Mouse (Mus musculus) kidney, adult 18-20 months (tissue): ENCODE measurements around the gene Ap4b1.
"Not testable (repeated sequence)": the region's sequence is repeated elsewhere in the genome, so short reads cannot be mapped to it uniquely, and the experiment has no call there.

Experiments
- DNase-seq: peaks from one replicate; pipeline ENCODE4 v3.0.0; 2021

The Ap4b1 gene

DNA sequence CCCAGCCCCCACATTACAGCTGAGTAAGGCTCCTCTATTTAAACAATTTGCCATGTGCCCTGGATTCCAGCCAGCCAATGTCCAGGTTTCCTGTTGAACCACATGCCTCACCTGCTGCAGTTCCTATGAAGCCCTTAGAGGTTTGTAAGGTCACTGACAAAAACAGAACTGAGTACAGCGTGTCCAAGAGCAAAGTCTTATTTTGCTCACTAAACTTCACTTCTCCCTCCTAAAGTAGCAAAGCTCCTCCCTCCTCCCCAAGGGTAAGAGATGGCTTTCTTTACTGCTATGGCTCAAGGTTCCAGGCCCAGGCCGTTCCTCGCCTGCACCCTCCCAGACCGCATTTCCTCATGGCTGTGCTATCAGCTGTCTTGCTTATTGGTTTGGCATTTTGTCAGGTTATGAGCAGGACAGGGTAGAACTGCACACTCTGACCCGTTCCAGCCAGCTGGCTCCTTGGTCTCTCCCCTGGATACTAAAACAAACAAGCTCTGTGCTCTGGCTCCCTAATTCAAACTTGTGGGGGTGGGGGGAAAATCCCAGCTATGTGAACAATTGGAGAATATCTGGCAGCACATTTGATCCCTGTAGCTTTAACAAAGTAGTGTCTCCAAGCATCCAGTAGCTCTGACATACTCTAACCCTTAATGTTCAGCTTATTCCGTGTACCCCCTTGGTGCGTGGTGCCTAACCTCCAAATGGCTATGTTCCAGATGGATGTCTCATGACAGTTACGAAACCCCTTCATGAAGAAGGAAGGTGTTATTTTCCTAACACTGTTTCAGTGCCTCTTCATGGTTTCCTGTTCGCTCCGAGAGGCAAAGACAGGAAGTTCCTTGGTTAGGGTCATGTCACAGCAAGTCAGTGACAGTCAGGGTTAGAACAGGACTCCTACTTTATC lies 7.4 kb upstream of the Ap4b1 start:
- DNase-seq, result peak; percentile 87

DNA sequence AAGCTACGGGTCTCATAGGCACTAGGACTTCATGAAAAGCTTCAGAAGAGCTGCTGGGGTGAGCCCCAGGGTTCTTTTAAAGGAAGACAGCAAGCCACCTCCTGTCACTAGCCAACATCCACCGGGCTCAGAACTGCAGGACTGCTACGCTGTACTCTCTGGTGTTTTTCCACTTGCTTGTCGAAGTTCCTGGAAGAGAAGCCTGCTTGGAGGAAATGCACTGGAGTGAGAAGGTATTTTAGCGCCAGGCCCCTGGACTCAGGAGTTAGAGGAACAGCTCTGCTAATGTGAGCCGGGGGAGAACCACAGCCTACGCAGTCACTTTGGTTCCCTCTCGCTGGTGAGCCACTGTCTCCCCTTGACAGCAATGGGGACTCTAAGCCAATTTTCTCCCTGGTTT lies 6.5 kb upstream of the Ap4b1 start:
- DNase-seq, result peak; percentile 58

DNA sequence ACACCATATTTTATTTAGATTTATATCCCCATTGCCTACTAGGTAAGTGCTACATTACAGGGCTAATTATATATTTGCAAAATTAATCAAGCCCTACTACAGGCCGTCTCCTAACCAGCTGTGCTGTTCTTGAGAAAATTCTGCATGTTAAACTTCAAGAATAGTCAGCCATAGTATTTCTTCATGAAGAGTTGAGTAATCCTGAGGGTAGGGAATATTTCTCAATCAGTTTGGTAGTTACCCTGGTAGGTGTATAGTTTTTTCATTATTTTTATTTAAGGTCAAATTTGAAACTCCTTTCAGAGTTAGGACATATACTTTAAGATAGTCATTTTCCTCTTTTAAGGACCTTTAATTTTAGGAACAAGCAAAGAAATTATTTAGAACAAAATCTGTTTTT lies 3.6 kb upstream of the Ap4b1 start:
- no peak for DNase-seq

DNA sequence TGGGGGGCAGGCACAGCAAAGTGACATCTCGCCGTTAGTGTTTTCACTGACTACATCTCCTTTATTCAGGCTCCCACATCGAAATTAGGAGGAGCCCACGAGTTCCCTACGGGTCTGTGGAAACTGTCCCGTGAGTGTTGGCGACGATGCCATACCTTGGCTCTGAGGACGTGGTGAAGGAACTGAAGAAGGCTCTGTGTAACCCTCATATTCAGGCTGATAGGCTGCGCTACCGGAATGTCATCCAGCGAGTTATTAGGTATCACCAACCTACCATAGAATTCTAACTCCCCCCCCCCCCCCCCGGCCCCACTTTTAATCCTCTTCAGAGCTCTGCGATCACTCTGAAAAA lies 455 bp downstream of the Ap4b1 start:
- DNase-seq, result no peak

DNA sequence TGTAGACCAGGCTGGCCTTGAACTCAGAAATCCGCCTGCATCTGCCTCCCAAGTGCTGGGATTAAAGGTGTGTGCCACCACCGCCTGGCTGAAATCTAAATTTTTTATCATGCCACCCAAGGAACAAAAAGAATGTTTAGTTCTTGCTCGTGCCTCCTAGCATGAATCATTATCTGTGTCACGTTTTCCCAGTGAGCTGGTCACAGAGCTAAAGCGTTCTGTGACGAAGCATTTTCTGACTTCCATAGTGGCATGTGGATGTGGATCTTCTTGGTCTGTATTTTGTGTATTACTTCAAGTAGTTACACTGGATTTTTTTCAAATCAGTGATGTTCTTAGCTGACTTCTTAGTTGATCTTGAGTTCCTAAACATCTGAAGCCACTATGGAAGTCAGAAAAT lies 1.6 kb downstream of the Ap4b1 start:
- DNase-seq, result no peak

DNA sequence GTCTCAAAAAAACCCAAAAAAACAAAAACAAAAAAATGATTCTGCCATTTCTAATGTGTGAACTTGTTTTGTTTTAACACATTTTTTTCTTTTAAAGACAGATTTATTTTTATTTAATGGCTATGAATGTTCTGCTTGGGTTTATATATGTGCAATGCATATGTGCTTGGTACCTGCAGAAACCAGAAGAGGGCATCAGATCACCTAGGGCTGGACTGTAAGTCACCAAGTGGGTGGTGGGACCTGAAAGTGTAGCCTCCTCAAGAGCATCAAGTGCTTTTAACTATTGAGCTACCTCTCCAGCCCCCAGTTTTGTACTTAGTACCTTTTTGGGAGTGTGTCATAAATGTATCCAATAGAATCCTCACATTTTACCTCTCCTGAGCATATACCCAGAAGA lies 18.2 kb downstream of the Ap4b1 start:
- no peak for DNase-seq

DNA sequence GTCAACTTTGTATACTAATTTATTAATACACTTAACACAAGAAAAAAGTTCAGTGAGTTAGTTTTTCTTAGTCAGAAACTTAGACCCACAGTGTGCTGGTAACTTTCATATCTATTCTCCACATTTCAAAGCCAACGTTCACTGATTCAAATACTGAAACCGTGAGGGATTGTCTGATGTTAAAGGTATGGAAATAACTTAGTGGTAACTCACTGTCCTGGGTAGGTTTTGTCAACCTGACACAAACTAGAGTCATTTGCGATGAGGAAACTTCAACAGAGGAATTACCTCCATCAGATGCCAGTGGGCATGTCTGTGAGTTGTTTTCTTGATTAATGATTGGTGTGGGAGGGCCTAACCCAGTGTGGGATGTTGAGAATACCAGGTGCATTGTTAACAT lies 19.7 kb downstream of the Ap4b1 start:
- DNase-seq, result no peak

DNA sequence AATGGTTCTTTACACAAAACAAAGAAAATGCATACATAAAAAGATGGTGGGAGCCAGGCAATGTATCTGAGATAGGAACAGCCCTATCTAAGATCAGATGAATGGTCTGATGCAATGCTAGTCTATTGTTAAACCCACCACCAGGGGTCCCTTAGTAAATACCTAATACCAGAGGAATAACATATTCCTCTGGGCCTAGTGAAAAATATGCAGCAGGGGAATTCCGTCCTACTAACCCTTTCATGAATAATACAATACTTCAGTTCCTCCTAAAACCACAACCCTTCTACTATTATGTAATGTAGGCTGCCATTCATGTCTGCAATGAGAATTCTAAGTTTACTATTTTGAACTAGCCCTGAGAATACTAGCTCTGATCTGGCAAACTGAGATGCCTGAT lies 21.4 kb downstream of the Ap4b1 start:
- not testable (repeated sequence) for DNase-seq

DNA sequence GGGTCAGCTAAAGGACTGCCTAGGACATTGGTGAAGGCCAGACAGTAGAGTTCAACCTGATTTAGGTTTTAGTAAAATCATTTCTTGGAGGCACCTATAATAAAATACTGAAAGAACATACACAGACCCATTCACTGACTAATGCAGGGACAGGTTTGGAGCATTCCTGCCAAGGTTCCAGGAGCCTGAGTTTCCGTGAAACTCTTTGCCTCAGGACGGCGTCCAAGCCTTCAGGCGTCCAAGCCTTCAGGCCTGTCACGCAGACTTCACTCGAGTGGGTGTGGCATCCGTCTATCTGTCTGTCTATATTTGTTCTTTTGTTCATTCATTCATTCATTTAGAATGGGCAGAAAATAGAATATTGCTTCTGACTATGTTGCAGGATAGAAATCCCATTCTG lies 21.8 kb downstream of the Ap4b1 start:
- DNase-seq, result no peak

DNA sequence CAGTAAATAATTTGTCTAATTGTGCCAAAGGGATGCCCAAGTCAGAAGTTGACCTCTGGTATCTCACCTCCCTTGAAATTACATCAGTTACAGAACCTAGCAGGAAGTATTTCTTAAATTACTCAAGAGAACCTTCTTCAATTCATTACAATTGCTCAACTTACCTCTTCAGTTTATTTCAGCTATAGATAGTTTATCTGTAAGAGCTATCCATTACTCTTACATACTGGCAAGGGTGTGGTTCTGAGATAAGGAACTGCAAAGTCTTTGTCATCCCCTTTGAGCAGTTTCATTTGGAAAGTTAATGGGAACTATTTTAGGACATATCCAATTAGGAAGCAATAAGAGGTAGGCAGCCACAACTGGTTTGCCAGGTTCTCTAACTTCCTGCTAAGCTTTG lies 23.1 kb downstream of the Ap4b1 start, which contains the start of gene Bcl2l15:
Gene Bcl2l15 (plus strand): TSS at position 176 of the 400 bp plus-strand sequence.
- no peak for DNase-seq

DNA sequence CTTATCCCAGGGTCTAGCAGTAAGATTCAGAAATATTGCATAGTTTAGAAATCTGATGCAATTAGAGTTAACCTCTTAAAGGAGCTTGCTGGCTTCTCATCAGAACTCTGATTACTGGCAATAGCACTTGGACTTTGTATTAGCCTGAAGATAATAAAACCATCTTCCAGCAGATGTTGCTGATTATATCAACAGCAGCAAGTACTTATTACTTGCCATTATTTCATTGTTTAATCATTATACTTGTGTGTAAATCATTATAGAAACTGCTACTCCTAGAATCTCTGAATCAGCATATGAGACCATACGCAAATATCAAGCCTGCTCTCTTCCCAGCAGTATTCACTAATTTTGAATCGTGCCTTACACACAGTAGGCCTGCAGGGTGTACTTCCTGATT lies 24.7 kb downstream of the Ap4b1 start:
- no peak for DNase-seq

DNA sequence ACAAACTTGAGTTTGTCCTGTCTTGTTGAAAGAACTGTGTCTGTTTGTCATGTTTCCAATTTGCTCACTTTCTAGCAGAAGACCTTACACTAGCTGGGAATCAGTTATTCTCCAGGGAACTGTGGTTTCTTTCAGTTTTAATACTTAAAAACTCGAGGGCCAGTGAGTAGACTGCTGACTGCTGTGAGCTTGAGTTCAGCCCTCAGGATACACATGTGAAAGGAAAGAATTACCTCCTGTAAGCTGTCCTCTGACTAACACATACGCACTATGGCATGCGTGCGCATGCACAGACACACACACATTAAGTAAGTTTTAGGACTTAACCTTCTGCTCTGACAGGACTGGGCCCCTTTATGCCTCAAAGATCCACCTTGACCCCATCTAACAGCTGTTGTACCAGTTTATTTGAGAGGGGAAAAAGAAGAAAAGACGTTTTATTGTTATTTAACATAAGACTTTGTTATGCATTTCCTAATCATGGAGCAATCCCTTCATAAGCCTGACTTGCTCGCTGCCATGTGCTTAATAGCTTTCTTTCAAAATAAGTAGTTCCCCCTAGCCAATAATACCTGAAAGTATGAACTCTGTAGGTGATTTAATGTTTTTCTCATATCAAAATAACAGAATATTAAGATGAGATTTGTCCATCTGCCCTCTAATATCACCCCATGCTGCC lies 26.1 kb downstream of the Ap4b1 start:
- DNase-seq, result no peak

DNA sequence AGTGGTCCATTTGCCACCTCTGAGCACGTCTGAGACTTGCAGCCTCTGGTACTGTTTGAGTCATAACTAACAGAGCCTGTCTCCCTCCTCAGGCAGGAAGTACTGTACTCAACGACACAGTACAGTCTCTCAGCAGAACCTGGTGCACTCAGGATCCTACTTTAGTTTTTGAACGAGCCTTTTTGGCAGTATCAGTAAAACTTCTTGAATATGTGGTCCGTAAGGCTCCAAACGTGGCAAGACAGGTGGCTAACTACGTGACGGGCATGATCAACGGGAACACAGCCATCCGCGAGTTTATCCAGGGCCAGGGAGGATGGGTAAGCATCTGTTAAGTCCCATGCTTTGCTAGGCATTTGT lies 26.6 kb downstream of the Ap4b1 start:
- DNase-seq, result no peak

DNA sequence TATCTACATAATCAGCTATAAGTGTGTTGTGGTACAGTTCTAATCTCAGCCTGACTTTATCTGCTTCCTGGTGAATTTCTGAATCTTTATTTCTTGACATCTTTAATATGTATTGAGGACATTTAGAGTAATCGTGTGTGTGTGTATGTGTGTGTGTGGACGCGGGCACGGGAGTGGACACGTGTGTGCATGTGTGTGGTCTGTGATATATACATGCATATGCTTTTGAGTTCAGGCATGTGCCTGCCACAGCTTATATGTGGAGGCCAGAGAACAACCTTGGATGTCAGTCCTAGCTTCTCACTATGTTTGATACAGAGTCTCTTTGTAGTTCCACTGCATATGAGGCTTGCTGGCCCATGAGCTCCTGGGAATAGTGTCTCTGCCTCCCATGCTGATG lies 27.1 kb downstream of the Ap4b1 start:
- DNase-seq, result no peak

DNA sequence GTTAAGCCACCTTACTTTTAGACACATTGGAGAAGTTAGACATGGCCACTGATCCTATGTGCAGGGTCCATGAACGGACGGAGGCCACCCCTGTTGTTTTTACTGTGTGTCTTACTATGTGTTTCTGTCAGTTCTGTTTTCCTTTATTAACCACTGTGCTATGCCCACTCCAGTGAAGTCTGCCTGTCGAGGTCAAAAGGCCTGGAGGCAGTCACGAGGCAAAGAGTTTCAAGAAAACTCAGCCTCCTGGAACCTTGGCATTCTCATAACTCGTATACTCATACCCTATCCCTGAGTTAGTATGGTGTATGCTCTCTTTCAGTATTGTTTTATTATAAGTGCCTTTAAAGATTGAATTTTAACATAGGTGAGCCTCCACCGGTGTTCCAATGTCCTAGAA lies 30.4 kb downstream of the Ap4b1 start:
- DNase-seq, result peak; percentile 22

DNA sequence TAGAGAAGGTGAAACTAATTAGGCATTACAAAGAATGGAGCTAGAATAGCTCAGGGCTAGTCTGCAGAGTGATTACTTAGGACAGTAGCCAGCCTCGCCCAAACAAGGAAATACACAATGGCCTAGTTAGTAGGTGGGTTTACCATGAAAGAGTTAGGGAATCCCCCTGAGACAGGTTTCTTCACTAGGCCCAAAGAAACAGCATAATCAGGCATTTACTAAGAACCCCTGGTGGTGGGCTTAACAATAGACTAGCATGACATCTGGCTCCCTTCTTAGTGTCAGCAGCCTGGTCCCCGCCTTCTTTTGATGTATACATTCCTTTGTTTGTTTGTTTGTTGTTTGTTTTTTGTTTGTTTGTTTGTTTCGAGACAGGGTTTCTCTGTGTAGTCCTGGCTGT lies 30.9 kb downstream of the Ap4b1 start:
- not testable (repeated sequence) for DNase-seq

DNA sequence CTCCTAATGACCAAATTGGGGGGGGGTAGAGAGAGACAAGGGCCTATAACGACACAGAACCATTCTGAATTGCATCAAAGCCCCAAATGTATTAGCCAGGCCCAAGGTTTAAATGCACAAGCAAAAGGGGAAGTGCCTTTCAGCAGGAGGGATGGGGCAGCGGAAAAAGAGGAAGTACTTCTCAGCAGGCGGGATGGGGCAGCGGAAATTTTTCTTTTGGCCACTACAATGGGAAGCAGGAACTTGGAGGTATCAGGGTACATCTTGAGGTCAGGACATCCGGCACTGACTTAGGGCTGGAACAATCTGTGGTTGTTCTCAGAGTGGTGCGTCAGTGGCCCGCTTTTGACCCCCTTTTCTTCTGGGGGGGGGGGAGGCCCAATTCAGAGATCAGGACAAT lies 31.6 kb downstream of the Ap4b1 start:
- not testable (repeated sequence) for DNase-seq

DNA sequence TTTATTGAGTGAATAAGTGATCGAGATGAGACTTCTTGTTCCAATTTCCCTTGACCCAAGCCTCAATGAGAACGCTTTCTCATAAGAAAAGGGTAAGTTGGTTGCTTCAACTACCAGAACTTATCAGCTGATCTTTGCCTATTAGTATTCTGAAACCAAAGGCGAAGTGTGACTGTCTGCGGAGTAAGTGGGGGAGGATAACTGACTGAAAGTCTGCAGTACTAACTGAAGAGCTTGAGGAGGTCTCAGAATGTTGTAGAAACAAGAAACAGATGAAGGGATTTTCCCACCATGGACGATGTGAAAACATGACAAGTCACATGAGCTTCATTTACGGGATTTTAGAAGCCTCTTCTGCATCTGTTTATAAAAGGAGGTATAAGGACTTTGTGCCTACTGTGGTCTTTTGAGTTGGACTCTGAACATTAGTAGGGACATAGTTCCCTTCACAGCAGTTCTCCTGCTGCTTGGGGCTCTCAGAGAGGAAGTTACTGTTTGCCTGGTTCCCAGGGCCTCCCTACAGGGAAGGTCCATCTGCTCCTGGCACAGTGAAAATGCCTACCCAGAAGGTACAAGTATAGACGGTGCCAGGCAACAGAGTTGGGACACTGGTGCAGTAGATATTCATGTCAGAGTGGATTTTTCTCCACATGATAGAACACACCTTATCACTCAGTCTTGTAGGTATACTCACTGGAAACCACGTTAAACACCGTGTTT lies 41.5 kb downstream of the Ap4b1 start:
- peak; percentile 23 for DNase-seq

DNA sequence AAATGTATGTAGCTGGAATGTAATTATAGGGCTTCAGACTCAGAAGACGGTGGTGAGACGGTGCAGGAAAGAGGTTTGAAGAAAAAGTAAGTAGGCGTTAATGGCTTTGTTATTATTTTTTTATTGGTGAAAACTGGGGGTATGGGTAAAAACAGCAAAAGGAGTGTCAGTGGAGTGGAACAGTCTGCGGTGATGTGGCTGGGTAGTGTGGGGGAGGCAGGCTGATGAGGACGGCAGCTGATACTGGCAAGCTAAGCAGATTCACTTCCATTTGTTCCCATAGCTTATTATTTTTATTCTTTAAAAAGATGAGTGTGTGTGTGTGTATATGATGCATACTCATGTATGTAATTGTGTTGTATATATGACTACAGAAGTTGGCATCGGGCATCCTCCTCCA lies 42.2 kb downstream of the Ap4b1 start:
- DNase-seq, result no peak

DNA sequence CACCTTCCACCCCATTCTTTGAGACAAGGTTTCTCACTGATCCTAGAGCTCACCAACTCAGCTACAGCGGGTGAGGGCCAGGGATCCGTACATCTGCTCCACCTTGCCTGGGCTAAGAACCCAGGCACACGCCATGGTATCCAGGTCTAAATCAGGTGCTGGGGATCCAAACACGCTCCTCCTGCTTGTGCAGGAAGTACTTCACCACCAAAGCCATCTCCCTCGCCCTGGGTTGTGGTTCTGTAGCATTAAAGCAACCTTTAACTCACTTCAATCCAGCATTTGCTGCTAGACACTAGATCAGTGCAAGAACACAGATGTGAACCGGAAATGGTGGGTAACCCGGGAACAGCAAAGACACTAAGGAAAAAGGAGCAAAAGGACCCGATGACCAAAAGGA lies 42.6 kb downstream of the Ap4b1 start:
- DNase-seq, result no peak

DNA sequence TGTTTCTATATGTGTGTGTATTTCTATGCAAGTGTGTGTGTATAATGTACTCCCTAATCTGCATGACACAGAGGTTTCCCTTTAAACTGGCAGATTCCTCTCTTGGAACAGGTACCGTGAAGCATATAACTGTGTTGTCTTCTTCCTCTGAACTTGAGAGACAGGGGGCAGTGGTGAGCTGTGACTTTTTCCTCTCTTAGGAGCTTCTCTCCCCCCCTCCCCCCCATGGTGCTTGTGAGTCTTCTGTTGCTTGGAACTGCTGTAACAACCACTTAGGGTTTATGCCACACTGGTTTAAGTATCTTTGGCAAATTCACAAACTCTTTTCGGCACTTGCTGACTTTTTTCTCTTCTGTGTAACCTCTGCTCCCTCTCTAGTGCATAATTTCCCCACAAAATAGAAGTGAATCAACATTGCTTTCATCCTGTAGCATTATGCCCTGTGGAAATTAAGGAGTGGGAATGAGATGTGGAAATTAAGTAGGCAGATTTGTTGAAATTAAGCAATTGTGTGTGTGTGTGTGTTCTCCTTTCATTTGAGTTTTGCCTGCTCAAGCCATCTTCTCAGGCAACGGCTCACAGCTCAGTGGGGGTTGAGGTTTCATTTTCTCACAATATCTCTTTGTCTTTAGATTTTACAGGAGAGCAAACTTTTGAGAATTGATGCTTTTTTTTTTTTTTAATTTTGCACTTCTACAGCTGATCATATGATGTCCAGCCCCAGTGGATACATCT lies 43.4 kb downstream of the Ap4b1 start:
- peak; percentile 63 for DNase-seq

DNA sequence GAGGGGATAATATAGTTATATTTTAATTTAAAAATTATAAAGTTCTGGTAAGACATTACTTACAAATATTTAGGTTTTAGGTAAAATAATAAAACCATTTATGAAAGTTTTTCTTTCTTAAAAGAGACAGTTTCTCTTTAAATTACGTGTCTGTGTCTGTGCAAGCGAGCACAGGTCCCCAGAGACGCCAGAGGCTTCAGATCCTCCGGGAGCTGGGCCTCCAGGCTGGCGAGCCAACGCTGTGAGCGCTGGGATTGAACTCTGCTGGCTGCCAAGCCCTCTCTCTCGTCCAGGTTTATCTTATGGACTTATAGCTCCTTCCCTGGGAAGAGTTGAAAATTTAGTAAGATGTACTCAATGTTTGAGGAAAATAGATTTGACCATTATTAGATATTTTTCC lies 44.5 kb downstream of the Ap4b1 start:
- no peak for DNase-seq
